Comparison of ENCODE assay signal across 27 mouse cellular contexts in genomic region chr11:84865268-84865667, GRCm38 (mm10). TPM values are rescaled to one million over a fixed set of nuclear protein-coding genes. Genes with fewer than 3 reads are reported as not detected.
DNase-seq lines count a peak whose midpoint lies in the region; ATAC-seq and TF ChIP-seq lines count a peak whose summit lies in the region.
"Had no signal": no experiment of that assay in that cellular context is flagged by ENCODE, and none has a peak within 500 bp of the region (broad histone marks: within the 10 kb centered on the region; RNA-seq: fewer than 3 reads in every experiment).

No protein-coding gene starts in this region.

- 19% methylated on average over 2 of the region's 2 CpGs for WGBS in kidney, adult 2 months
- 60% methylated on average over 2 of the region's 2 CpGs for WGBS in kidney, embryonic 15.5 days
- WGBS in liver, embryonic 11.5 days = 55% methylated on average over 2 of the region's 2 CpGs
- WGBS in liver, embryonic 16.5 days (ENCODE audit: insufficient replicate concordance) = 49% methylated on average over 2 of the region's 2 CpGs

- H3K4me1 ChIP-seq in kidney, adult 2 months (ENCODE audit: control insufficient read depth, insufficient read depth, low read length) = peaks cover 8% of the 10 kb centered on the region; the same call in 1 of the 2 replicates
- H3K4me1 ChIP-seq in kidney, embryonic 15.5 days = peaks cover 19% of the 10 kb centered on the region
- H3K4me1 ChIP-seq in liver, embryonic 11.5 days (replicated peaks; ENCODE audit: control insufficient read depth, insufficient read depth, low read length) = peaks cover 27% of the 10 kb centered on the region
- H3K4me1 ChIP-seq in liver, embryonic 16.5 days (ENCODE audit: control insufficient read depth, low read depth, low read length) = peaks cover 29% of the 10 kb centered on the region

- no peaks in the 10 kb centered on the region for H3K9me3 ChIP-seq in kidney, embryonic 15.5 days (replicated peaks)
- no peaks in the 10 kb centered on the region for H3K9me3 ChIP-seq in liver, embryonic 11.5 days (ENCODE audit: control insufficient read depth, low read length)
- no peaks in the 10 kb centered on the region for H3K9me3 ChIP-seq in liver, embryonic 16.5 days (replicated peaks; ENCODE audit: control insufficient read depth, low read length)
- H3K9me3 ChIP-seq: embryonic facial prominence, embryonic 13.5 days; forebrain, embryonic 12.5 days; heart, embryonic 12.5 days; hindbrain, embryonic 10.5 days; hindbrain, embryonic 15.5 days; limb, embryonic 10.5 days; limb, embryonic 15.5 days; midbrain, embryonic 13.5 days; neural tube, embryonic 13.5 days had no signal

- no peak overlapping the region for H3K4me2 ChIP-seq in kidney, embryonic 15.5 days
- H3K4me2 ChIP-seq in liver, embryonic 11.5 days = peak overlapping the region; percentile 23; the same call in 1 of the 2 replicates
- peak overlapping the region; percentile 15; the same call in 1 of the 2 replicates for H3K4me2 ChIP-seq in liver, embryonic 16.5 days (ENCODE audit: low read depth, low read length)
- H3K4me2 ChIP-seq: embryonic facial prominence, embryonic 13.5 days; forebrain, embryonic 12.5 days; heart, embryonic 12.5 days; hindbrain, embryonic 15.5 days; limb, embryonic 15.5 days; midbrain, embryonic 13.5 days; neural tube, embryonic 13.5 days had no signal

- no peak overlapping the region for H3K9ac ChIP-seq in kidney, embryonic 15.5 days
- no peak overlapping the region for H3K9ac ChIP-seq in liver, embryonic 11.5 days (ENCODE audit: low read depth, low read length)
- no peak overlapping the region for H3K9ac ChIP-seq in liver, embryonic 16.5 days (ENCODE audit: low read depth, low read length)
- H3K9ac ChIP-seq: embryonic facial prominence, embryonic 13.5 days; forebrain, embryonic 12.5 days; forebrain, postnatal 0 days; heart, embryonic 12.5 days; hindbrain, embryonic 15.5 days; limb, embryonic 15.5 days; midbrain, embryonic 13.5 days; neural tube, embryonic 13.5 days had no signal

- no peak overlapping the region for H3K4me3 ChIP-seq in kidney, adult 2 months (ENCODE audit: insufficient read depth, low read depth, low read length)
- no peak overlapping the region for H3K4me3 ChIP-seq in kidney, embryonic 15.5 days (replicated peaks)
- no peak overlapping the region for H3K4me3 ChIP-seq in liver, embryonic 11.5 days (ENCODE audit: low read depth, low read length)
- H3K4me3 ChIP-seq in liver, embryonic 16.5 days (ENCODE audit: low read depth, low read length) = no peak overlapping the region
- H3K4me3 ChIP-seq: embryonic facial prominence, embryonic 13.5 days; forebrain, embryonic 12.5 days; heart, adult 2 months; heart, embryonic 12.5 days; hindbrain, embryonic 10.5 days; hindbrain, embryonic 15.5 days; limb, embryonic 10.5 days; limb, embryonic 15.5 days; midbrain, embryonic 13.5 days; neural tube, embryonic 13.5 days had no signal

- H3K27me3 ChIP-seq in kidney, adult 2 months (replicated peaks; ENCODE audit: control insufficient read depth, insufficient read depth, low read length) = no peaks in the 10 kb centered on the region
- H3K27me3 ChIP-seq in kidney, embryonic 15.5 days = no peaks in the 10 kb centered on the region
- no peaks in the 10 kb centered on the region for H3K27me3 ChIP-seq in liver, embryonic 11.5 days (replicated peaks; ENCODE audit: control insufficient read depth, insufficient read depth, low read length)
- H3K27me3 ChIP-seq in liver, embryonic 16.5 days (ENCODE audit: control insufficient read depth, insufficient read depth, low read depth, low read length) = no peaks in the 10 kb centered on the region
- H3K27me3 ChIP-seq: embryonic facial prominence, embryonic 13.5 days; forebrain, embryonic 12.5 days; heart, embryonic 12.5 days; hindbrain, embryonic 15.5 days; limb, embryonic 15.5 days; midbrain, embryonic 13.5 days; neural tube, embryonic 13.5 days had no signal

- TF ChIP-seq CTCF in kidney, adult 2 months (conservative IDR thresholded peaks at IDR 0.05; ENCODE audit: insufficient read depth, insufficient read length, low read depth, low read length) = no peak

- H3K36me3 ChIP-seq in kidney, adult 2 months (ENCODE audit: control insufficient read depth, insufficient read depth, low read length) = peaks cover 6% of the 10 kb centered on the region
- peaks cover 38% of the 10 kb centered on the region for H3K36me3 ChIP-seq in kidney, embryonic 15.5 days
- peaks cover 6% of the 10 kb centered on the region; the same call in 1 of the 2 replicates for H3K36me3 ChIP-seq in liver, embryonic 11.5 days (ENCODE audit: control insufficient read depth, insufficient read depth, low read length)
- H3K36me3 ChIP-seq in liver, embryonic 16.5 days (ENCODE audit: control insufficient read depth, insufficient read depth) = peaks cover 27% of the 10 kb centered on the region

- ATAC-seq in kidney, embryonic 15.5 days (replicated peaks; ENCODE audit: low FRiP score) = no peak
- ATAC-seq in liver, embryonic 11.5 days (replicated peaks; ENCODE audit: low FRiP score) = no peak
- ATAC-seq in liver, embryonic 16.5 days (ENCODE audit: low read depth) = no peak
- ATAC-seq in megakaryocyte-erythroid progenitor cell, adult 5-6 weeks (replicated peaks; ENCODE audit: low FRiP score, low TSS enrichment, poor library complexity, severe bottlenecking) = no peak
- ATAC-seq: forebrain, postnatal 0 days; inflammation-experienced regulatory T-cells, adult 6 months; midbrain, embryonic 13.5 days had no signal

- no peak overlapping the region for H3K27ac ChIP-seq in kidney, adult 2 months (ENCODE audit: insufficient read depth, low read depth, low read length)
- no peak overlapping the region for H3K27ac ChIP-seq in kidney, embryonic 15.5 days
- H3K27ac ChIP-seq in liver, embryonic 11.5 days (ENCODE audit: low read depth, low read length) = no peak overlapping the region
- H3K27ac ChIP-seq in liver, embryonic 16.5 days (ENCODE audit: low read length) = no peak overlapping the region
- H3K27ac ChIP-seq: embryonic facial prominence, embryonic 13.5 days; forebrain, embryonic 12.5 days; heart, adult 2 months; hindbrain, embryonic 10.5 days; hindbrain, embryonic 15.5 days; kidney, postnatal 0 days; limb, embryonic 10.5 days; limb, embryonic 15.5 days; midbrain, embryonic 13.5 days; neural tube, embryonic 13.5 days had no signal

- no peak for TF ChIP-seq POLR2A in kidney, adult 2 months (IDR thresholded peaks at IDR 0.05; ENCODE audit: low read depth, low read length)

- peak; percentile 69 for DNase-seq in kidney, adult 2 months
- peak; percentile 45 to 54 for DNase-seq in kidney, postnatal 25 days
- DNase-seq in liver, embryonic 11.5 days (ENCODE audit: low spot score) = no peak
- no peak for DNase-seq in ovary, postnatal 14 days (ENCODE audit: low spot score)
- DNase-seq: adrenal gland, postnatal 25 days; B cell, adult 2 months; cerebellum, adult 11-12 months; cerebellum, postnatal 10 days; forebrain, postnatal 0 days; heart, adult 2 months; heart, postnatal 10 days; lung, postnatal 36 days; thymus, postnatal 14 days had no signal

RNA-seq across cellular contexts. Expression of gene Ggnbp2, which starts 5.3 kb away (rescaled TPM):
- polyA plus RNA-seq in kidney, adult 2 months (2012; rRNA removed) = 36.6 and 48.6 TPM in 2 replicates
- 66.2 and 68.1 TPM in 2 replicates for polyA plus RNA-seq in kidney, embryonic 15.5 days (2015; fragmentation: Nextera tagmentation; extraction: Ambion mirVana)
- polyA plus RNA-seq in liver, embryonic 11.5 days (2014; fragmentation: Nextera tagmentation; extraction: Ambion mirVana) = 78.0 and 80.2 TPM in 2 replicates
- polyA plus RNA-seq in liver, embryonic 16.5 days (2015; fragmentation: Nextera tagmentation; extraction: Ambion mirVana) = 48.4 and 50.3 TPM in 2 replicates
- 91.1 and 108 TPM in 2 replicates for total RNA-seq in megakaryocyte-erythroid progenitor cell, adult 5-6 weeks (2014; fragmentation: Nextera tagmentation)
- total RNA-seq in megakaryocyte-erythroid progenitor cell, adult 5-6 weeks (2017) = 155 and 184 TPM in 2 replicates

RNA-seq across cellular contexts. Expression of gene Myo19, which starts 14.7 kb away (rescaled TPM):
- 36.4 and 48.0 TPM in 2 replicates for polyA plus RNA-seq in kidney, adult 2 months (2012; rRNA removed)
- 11.1 and 12.3 TPM in 2 replicates for polyA plus RNA-seq in kidney, embryonic 15.5 days (2015; fragmentation: Nextera tagmentation; extraction: Ambion mirVana)
- polyA plus RNA-seq in liver, embryonic 11.5 days (2014; fragmentation: Nextera tagmentation; extraction: Ambion mirVana) = 10.3 and 12.4 TPM in 2 replicates
- polyA plus RNA-seq in liver, embryonic 16.5 days (2015; fragmentation: Nextera tagmentation; extraction: Ambion mirVana) = 3.0 and 3.3 TPM in 2 replicates
- 15.2 and 24.5 TPM in 2 replicates for total RNA-seq in megakaryocyte-erythroid progenitor cell, adult 5-6 weeks (2014; fragmentation: Nextera tagmentation)
- 3.5 and 10.3 TPM in 2 replicates for total RNA-seq in megakaryocyte-erythroid progenitor cell, adult 5-6 weeks (2017)

RNA-seq across cellular contexts. Expression of gene Pigw, which starts 14.8 kb away (rescaled TPM):
- 1.7 and 2.3 TPM in 2 replicates for polyA plus RNA-seq in kidney, adult 2 months (2012; rRNA removed)
- polyA plus RNA-seq in kidney, embryonic 15.5 days (2015; fragmentation: Nextera tagmentation; extraction: Ambion mirVana) = 3.7 and 4.9 TPM in 2 replicates
- polyA plus RNA-seq in liver, embryonic 11.5 days (2014; fragmentation: Nextera tagmentation; extraction: Ambion mirVana) = 4.4 and 5.0 TPM in 2 replicates
- 1.3 and 1.4 TPM in 2 replicates for polyA plus RNA-seq in liver, embryonic 16.5 days (2015; fragmentation: Nextera tagmentation; extraction: Ambion mirVana)
- total RNA-seq in megakaryocyte-erythroid progenitor cell, adult 5-6 weeks (2014; fragmentation: Nextera tagmentation) = 10.2 and 11.1 TPM in 2 replicates
- 12.3 and 14.5 TPM in 2 replicates for total RNA-seq in megakaryocyte-erythroid progenitor cell, adult 5-6 weeks (2017)

RNA-seq across cellular contexts. Expression of gene Dhrs11, which starts 36.5 kb away (rescaled TPM):
- 60.4 and 63.4 TPM in 2 replicates for polyA plus RNA-seq in kidney, adult 2 months (2012; rRNA removed)
- 11.6 and 15.7 TPM in 2 replicates for polyA plus RNA-seq in kidney, embryonic 15.5 days (2015; fragmentation: Nextera tagmentation; extraction: Ambion mirVana)
- 115 and 119 TPM in 2 replicates for polyA plus RNA-seq in liver, embryonic 11.5 days (2014; fragmentation: Nextera tagmentation; extraction: Ambion mirVana)
- 231 and 247 TPM in 2 replicates for polyA plus RNA-seq in liver, embryonic 16.5 days (2015; fragmentation: Nextera tagmentation; extraction: Ambion mirVana)
- total RNA-seq in megakaryocyte-erythroid progenitor cell, adult 5-6 weeks (2014; fragmentation: Nextera tagmentation) = 48.3 and 77.1 TPM in 2 replicates
- total RNA-seq in megakaryocyte-erythroid progenitor cell, adult 5-6 weeks (2017) = 22.0 and 43.6 TPM in 2 replicates

RNA-seq across cellular contexts. Expression of gene Mrm1, which starts 46.0 kb away (rescaled TPM):
- 9.3 and 10.3 TPM in 2 replicates for polyA plus RNA-seq in kidney, adult 2 months (2012; rRNA removed)
- 10.0 and 13.7 TPM in 2 replicates for polyA plus RNA-seq in kidney, embryonic 15.5 days (2015; fragmentation: Nextera tagmentation; extraction: Ambion mirVana)
- polyA plus RNA-seq in liver, embryonic 11.5 days (2014; fragmentation: Nextera tagmentation; extraction: Ambion mirVana) = 19.4 and 20.5 TPM in 2 replicates
- 12.9 and 14.5 TPM in 2 replicates for polyA plus RNA-seq in liver, embryonic 16.5 days (2015; fragmentation: Nextera tagmentation; extraction: Ambion mirVana)
- 15.6 and 20.8 TPM in 2 replicates for total RNA-seq in megakaryocyte-erythroid progenitor cell, adult 5-6 weeks (2014; fragmentation: Nextera tagmentation)
- 7.3 and 10.7 TPM in 2 replicates for total RNA-seq in megakaryocyte-erythroid progenitor cell, adult 5-6 weeks (2017)

Comparison
In these comparisons a context has a peak if more than half of its experiments do, and no peak if none do; other contexts are left out.
1. DNase-seq: peak in kidney, adult 2 months (single experiment) and kidney, postnatal 25 days (2 of 2); none in liver, embryonic 11.5 days (single experiment) and ovary, postnatal 14 days (single experiment).